Mouse (Mus musculus) embryo, embryonic 9.5 days (tissue): Measurements from ENCODE around the gene Ppp2r1b.

Source experiments
- DNase-seq: peaks from one replicate; pipeline ENCODE4 v3.0.0-alpha.2; 2017; ENCODE audit errors: extremely low spot score

Gene Ppp2r1b

DNA sequence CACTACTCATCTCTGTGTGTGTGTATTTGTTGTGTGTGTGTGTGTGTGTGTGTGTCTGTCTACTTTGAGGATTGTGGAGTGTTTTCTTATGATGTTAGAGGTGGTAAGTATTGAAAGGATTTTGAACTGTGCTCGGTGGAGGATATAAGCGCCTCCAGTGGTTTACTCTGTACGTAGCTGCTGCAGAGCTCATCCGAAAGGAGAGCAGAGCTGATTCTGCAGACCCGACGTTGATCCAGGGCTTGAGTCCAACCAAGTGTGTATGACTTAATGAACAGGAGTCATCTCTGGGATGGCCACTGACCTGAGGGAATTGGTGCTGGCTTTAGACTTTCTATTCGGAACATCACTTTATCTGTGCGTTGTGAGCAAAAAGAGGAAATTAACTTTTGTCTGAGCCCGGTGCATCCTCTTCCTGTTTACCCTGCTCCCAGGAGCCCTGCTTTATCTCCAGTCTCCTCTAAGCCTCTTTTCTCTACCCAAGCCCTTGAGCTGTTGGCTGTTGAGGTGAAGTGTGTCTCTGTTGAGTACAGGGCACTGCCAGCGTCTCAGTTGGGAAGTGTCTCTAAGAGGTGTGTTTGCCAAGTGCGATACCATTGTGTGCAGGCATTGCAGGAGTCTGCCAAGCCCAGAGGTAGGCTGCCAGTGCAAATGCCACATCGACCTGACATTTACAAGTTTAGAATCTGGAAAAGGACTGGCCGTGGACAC lies 3.9 kb upstream of the Ppp2r1b start:
- DNase-seq, result no peak

DNA sequence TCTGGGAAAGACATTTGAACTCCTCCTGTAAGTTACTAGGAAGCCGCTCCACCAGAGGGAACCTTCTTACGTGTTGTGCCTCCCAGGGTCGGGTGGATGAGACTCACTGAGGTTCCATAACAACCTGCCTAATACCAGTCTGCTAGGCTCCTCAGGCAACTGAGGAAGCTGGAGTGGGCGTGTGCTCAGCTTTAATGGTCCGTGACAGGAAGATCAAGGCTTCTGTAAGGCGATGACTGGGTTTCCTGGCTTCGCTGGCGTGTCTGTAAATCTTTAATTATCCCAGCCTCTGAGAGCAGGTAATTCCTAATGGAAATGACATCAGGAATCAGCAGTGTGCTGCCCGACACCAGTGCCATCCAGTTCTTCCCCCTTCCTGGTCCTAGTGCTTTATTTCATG lies 446 bp downstream of the Ppp2r1b start:
- DNase-seq, result no peak

DNA sequence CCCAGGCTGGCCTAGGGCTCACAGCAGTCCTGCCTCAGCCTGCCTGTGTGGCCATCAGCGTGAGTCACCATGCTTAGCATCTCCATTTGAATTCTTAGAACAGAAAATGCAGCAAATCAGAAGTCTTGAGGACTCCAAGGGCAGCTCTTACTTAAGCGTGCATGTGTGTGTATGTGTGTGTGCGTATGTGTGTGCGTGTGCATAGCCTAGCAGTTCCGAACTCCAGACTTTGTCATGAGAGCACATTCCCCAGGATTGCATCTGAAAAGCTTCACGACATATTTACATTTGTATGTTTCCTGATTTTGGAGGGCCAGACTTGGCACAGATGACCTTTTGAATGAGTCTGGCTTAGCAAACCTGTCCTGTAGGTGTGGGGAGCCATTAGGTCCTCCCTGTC lies 2.0 kb downstream of the Ppp2r1b start:
- no peak for DNase-seq

DNA sequence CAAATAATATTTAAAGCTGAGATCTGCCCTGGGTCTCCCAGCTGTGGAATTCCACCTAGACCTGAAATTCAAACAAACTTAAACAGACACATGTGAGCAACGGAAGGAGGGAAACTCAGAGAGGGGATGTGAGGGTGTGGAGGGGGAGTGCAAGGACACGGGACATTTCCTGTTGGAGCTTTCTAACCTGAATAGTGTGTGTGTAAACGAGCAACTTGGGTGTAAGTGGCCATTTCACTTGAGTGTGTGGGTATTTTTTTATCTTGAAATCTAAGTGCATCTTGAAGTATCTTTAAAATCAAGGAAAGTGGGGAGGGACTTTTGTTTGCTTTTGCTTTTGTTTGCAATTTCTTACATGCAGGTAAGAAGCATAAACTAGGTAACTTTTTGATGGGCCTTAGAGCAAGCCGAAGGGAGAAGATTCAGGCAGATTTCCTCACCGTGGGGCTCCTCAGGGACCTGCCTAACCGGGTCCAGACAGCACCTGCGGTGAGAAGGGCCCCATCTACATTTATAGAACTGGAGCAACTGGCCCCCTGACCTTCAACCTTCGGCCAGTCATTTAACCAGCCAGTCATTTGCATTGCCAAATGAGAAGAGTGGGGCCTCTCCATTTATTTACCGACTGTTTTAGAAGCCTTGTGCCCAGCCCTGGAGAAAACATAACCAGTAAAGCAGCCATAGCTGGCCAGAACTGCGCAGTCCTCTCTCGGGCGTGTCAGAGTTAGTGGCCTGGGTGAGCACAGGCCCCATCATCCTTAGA lies 2.7 kb downstream of the Ppp2r1b start:
- no peak for DNase-seq

DNA sequence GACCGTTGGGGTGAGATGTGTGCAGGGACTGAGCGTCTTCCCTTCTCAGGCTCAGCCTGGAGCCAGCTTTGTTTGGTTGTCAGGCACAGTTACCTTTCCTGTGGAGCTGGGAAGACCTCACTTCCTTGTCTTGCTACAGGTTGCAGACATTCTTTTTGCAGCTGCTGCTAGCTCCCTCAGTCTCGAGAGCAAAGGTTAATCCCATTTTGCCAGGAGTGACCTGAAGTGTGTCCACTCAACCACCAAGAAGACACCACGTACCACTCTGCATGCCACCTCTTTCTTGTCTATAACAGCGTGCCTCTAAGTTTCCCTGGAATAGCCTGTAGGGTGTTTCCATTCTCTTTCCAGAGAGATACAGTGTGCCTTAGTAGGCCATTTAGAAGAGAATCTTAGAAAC lies 3.7 kb downstream of the Ppp2r1b start:
- no peak for DNase-seq

DNA sequence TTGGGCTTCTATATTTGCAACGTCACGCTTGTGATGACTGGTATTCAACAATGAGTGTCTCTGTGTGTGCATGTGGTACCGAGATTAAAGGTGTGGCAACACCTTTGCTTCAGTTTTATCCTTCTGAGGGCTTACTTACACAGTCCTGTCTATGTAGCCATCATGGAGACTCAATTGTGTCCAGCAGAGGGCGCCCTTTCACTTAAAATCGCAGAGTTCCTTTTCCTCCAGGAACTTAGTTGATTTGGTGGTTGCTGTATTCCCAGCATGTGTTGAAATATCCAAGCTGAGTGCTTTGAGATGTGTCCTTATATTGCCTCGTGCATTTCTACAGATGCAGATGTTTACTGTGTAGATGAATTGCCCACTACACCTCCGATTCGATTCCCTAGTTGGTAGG lies 4.1 kb downstream of the Ppp2r1b start:
- peak; percentile 82 for DNase-seq

DNA sequence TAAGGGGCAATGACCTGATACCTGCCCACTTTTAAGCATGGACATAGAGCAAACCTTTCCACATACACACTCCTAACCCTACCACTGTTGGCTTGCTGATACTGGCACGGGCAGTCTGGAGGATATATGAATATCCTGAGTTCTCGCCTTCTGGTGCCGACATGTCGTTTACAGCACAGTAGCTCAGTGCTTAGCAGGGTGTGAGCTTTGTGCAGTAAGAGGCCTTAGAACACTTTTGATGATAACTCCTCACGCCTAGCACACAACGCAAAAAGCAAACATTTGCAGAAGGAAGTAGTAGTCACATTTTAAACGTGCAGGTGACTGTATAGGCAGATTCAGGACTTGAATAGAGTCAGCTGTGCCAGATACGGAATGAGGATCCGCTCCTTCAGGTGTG lies 4.7 kb downstream of the Ppp2r1b start:
- no peak for DNase-seq

DNA sequence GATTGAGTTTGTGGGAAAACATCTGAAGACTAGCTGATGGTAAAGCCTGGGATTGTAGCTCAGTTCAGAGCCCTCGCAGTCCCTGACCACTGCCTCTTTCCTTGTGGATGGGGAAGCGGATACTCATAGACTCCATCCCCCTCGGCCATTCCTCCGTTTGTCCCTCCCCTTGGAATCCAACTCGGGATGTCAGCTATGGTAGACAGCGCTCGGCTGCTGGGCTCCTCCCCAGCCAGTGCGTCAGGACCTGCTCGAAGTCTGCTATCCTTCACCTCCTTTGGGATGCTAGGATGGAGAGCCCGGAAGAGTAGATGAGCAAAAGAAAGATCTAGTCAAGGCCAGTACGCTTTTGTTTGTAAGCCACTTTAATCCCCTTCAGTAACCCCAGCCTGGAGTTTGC lies 5.2 kb downstream of the Ppp2r1b start:
- DNase-seq, result no peak

DNA sequence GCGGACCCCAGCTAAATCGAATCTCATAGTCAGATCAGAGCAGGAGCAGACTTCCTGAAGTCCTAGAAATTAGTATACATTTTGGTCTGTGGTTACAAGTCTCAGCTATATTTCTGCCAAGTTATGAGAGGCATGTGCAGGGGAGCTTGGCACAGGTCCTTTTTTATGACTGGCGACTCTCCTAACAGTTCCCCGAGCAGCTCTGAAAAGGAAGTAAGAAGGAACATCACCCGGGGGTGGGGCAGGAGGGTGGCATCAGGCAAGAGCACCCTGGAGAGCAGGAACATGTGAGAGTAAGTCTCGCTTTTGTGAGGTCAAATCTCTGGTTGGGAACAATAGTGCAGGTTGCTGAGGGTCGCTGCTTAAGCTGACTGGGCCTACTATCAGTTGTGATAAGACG lies 5.6 kb downstream of the Ppp2r1b start:
- no peak for DNase-seq

DNA sequence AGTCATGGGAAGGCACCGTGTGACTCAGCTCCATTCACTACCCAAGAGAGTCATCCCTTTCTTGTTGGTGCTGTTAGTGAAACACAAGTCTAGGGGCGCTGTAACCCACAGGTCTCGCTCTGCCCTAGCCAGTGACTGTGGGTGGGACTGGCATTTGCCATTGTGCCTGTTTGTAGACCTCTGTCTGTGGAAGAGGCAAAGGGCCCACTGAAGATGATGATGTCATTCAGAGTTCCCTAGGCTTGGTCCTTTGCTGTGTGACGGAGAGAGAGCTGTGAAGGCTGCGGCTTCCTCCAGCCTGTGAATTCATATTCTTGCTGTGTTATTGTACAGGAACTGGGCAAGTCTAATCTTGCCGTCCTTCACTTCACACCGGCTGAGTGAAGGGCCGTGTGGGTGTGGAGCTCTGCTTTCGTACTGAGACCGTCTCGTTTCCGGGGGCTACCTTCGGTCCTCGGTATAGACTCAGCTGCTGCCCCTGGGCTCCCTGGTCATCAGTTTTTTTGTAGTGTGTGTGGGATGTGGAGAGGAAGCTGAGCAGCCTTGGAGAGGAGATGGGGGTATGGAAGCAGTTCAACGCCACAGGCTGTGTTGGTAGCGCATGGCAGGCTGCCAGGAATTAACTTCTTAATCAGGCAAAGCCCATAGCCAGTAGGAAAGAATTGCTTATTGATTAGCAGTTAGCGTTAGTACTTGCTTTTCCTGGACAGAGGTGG lies 7.7 kb downstream of the Ppp2r1b start:
- no peak for DNase-seq

DNA sequence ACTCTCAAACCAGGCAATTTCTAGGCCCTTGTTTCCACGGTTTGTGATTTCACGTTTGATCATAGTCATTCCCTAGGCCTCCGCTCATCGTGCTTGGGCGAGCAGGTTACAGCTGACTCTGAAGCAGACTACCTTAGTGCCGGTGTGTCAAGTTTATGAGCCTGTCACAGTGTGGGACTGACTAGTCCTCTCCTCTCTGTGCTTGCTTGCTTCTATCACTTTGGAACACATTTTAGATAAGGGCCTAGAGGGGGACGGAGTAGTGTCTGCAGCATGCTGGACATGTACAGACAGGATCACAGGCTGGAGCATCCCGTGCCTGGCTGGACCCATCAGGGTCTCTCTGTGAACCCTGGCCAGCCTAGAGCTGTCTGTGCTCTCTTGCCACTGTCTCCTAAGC lies 9.3 kb downstream of the Ppp2r1b start:
- DNase-seq, result peak; percentile 26

DNA sequence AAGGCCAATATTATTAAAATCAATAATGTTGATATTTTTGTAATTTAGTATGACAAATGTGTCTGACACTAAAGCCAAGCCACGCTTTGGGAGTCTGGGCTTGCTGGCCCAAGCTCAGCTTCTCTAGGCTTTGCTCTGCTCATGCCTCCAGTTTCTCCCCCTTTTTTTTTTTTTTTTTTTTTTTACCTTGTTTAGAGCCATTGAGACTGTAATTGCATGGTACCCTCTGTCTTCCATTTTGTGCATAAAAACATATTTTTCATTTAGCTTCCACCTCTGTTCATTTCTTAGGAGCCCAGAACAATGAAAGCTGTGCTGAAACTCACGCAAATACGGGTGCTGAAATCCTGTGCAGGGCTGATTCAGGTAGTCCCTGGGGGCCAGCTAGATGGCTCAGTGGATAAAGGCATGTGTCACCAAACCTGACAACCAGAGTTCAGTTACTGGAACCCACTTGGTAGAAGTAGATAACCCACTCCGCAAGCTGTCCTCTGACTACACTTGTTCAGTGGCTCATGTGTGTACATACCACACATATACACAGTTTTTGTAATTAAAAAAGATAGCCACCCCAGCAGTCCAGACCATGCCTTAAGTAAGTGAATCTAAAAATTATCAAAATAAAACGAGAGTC lies 10.1 kb downstream of the Ppp2r1b start:
- no peak for DNase-seq

DNA sequence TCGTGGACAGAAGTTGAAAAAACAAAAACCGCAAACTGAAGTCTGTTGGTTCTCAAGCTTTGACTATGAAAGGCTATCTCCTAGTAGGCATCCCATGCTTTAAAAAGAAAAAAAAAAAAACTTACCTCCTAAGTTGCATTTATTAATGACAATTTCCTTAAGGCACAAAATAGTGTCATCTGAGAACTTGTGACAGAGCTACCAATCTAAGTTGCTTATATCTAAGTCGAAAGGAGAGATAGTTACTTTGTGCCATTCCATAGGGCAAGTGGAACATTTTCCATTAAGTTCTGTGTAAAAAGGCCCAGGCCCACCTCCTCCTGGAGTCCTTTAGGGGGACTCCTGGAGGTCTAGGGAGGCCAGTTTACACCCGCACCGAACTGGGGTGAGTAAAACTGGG lies 10.7 kb downstream of the Ppp2r1b start:
- no peak for DNase-seq

DNA sequence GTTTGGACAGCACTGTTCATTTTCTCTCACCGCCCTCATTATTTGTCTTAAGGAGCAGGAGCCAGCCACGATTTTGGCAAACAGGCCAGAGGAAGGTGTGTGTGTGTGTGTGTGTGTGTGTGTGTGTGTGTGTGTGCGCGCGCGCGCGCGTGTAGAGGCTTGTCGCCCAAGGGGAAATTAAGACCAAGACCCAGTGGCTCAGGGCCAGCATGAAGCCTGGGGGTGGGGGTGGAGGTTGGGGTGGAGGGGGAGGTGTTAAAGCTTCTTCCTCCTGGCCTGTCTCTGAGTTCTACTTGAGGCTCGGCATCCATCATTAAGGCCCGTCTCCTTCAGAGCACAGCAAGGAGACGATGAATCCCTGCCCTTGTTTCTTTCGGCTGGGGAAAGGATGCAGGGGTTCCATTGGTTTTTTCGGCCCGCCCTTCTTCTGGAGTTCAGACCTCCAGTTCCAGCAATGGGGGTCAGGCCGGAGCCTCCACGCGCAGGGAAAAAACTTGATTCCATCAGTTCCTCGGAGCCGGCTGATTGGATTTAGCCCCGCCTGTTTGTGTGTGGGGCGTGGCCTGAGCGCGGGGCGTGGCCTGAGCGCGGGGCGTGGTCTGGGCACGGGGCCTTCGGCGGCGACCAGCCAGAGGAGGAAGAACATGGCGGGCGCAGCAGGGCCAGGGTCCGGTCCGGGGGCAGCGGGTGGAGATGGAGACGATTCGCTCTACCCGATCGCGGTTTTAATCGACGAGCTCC lies 11.4 kb downstream of the Ppp2r1b start:
- peak; percentile 99 for DNase-seq

DNA sequence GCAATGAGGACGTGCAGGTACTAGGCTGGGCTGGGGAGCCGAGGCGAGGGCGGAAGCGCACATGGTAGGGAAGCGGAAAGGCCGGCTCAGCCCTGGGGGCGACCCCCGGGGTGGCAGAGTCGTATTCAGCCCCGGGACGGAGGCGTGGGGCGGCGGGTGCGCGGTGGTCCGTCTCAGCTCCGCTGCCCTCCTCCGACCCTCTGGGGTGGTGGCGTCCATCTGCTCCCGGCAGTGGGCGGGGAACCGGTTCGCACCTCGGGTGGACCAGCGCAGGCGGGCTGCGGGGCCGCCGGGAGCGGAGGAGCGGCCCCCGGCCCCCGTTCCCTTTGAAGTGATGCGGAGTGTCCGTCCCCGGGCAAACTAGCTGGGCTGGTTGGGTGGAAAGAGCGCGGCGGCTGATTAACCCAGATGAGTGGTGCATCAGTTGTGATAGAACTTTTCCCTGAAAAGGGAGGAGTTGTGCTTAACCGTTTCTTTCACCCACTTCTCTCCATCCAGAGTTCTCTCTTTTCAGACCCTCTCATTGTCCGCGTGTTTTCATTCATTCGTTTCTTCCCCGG lies 12.1 kb downstream of the Ppp2r1b start:
- DNase-seq, result no peak

DNA sequence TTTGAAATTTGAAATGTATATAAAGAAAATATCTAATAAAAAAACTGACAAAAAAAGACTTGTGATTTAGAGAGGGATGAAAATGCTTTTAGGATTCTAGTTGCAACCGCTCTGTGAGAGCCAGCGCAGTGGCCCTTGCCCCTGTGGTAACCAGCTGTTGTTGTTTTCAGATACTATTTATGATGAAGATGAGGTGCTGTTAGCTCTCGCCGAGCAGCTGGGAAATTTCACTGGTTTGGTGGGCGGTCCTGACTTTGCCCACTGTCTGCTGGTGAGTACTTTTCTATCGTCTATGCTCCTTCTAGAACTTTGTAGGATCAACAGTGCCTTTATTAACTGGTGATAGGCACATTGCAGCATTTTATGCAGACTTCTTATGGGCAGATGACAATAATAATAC lies 13.6 kb downstream of the Ppp2r1b start:
- DNase-seq, result no peak

DNA sequence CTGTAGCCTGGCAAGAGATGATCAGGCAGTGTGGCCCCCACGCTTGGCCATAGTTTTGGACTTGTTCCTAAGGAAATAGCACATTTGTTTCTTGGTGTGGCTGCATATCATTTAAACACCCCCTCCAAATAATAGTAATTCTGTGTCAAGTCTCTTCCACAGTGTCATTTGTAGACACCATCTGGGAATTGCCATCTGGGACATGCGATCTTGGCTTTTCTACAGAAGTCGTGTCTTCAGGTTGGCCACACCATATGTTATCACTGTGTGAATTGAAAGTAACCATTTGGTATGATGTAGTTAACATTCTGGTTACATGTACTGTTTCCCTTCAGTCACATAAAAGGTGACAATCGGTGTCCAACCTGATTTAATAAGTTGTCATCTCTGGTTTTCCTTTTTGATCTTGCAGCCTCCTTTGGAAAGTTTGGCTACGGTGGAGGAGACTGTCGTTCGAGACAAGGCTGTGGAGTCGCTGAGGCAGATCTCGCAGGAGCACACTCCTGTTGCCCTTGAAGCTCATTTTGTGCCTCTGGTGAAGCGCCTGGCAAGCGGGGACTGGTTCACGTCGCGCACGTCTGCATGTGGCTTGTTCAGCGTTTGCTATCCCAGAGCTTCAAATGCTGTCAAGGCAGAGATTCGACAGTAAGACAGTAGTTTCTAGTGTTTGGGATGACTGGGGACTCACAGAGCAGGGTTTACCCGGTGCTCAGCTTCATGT lies 16.2 kb downstream of the Ppp2r1b start:
- no peak for DNase-seq

DNA sequence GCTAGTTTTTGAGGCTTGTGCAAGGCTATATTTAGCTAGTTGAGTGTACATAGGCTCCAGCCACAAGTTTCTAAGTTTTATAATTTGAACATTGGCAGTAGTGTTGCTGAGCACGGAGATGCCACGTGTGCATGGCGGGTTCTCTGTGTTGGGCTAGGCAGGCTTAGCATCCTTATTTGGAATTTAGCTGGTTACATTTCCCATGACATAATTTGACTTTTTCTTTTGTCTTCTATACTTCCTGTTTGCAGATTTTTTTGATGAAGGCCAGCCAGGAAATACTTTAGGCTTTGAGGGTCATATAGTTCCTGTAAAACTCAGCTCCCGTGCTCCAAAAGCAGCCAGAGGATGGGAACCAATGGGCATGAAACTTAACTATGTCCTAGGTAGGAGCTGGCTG lies 18.7 kb downstream of the Ppp2r1b start:
- DNase-seq, result no peak

DNA sequence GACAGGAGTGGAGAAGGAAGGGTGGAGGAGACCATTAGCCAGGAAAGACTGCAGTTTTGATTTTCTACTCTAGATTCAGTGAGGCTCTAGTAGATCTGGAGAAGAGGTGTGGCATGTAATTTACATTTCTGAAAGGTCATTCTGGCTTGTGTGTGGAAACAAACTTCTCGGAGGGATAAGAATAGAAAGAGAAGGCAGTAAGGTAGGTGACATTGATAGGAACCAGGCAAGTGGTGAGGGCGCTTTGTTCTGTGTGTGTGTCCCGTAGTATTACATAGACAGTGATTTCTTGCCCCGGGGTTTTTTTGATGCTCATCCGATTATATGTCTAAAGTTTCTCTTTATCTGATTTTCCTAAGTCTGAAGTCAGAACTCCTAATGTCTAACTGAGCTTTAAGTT lies 19.8 kb downstream of the Ppp2r1b start:
- no peak for DNase-seq

DNA sequence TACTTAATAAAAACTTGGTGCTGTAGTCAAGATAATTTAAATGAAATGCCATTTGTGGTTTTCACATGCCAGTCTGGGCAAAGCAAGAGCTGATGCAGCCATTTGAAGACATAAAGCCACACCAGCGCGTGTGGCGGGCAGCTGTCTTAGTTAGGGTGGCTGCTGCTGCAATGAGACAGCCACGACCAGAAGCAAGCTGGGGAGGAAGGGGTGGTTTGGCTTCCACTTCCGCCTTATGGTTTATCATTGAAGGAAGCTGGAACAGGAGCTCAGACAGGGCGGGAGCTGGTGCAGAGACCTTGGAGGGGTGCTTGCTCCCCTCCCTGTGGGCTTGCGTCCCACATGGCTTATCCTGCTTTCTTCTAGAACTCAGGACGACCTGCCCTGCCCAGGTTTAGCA lies 20.7 kb downstream of the Ppp2r1b start:
- DNase-seq, result no peak

DNA sequence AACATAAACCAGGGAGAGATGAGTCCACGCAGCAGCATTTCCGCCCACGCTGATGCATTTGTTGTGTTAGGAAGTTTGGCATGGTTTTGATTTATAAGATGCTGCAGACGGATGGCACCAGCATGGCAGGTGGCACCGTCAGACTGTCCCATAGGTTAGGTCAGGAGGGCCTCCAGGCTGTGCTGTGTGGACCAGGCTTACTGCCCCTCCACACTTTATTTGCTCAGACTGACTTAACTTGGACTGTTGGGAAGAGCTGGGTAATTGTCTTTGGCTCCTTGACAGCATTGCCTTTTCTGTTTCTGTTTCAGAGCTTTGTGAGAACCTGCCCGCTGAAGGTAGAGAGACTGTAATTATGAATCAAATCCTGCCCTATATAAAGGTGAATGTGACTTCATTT lies 21.9 kb downstream of the Ppp2r1b start:
- DNase-seq, result no peak
